Mouse (Mus musculus) cerebral cortex, adult 2 months (tissue): ENCODE measurements around the gene Mmp20.

Source experiments
- WGBS: fragments of 180-500 bp; shearing (Covaris S2); methylation state at CpG from one replicate; pipeline ENCODE4 v1.1.7; 2018; 5-methylcytosine and 5-hydroxymethylcytosine counted together

The Mmp20 gene

DNA sequence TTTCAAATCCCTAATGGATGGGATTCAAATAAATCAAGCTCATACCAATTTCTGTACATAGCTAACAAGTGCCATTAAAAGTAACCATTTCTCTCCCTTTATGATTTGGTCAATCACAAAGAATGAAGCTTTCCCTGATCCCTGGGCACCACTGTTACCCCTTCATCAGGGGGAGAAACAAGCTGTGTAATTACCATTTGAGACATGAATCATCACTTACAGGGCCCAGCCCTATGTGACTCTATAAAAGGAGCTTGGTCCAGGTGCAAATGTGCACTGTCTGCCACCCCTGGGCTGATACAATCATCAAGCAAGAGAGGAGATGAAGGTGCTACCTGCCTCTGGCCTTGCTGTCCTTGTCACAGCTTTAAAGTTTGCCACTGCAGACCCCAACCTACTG lies at the start of gene Mmp20:
TSS of gene Mmp20 (plus strand) at position 301 of the 400 bp plus-strand sequence.

DNA sequence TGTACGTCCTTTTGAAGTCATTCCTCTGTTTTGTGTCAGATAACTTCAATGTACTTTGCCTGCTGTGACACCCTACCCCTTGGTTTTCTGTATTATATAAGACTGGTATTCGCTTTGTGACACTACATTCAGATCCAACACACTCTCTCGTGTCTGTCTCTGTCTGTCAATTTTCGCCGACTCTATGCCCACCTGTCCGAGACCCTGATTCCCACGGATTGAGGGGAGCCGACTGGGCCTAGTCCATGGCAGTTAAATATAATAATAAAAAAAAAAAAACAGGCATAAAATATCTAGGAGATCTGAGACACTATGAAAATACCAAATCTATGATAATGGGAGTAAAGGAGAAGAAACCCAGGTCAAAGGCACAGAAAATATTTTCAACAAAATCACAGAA lies 38.0 kb upstream of the Mmp20 start:
- 85% methylated on average over 8 of the region's 8 CpGs for WGBS

DNA sequence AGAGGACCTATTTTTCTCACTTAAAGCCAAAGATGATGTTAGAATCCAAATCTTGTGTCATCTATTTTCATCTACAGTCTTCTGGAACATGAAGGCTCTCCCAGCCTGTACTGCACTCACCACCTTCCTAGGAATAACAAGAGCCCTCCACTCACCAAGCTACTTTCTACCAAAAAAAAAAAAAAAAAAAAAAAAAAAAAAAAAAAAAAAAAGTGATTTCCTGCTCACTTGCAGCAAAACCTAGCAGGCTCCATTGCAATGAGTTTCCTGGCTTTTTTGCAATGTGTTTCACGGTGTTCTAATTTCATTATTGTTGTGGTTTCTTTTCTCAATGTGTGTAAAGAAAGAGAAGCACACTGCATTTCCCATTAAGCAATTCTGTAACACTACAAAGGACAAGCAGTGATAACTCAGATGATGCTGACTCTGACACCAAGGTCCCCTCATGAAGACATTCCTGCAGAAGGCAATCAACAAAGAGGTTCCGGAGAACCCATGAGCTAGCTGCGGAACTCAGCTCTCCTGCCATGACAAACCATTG lies 34.7 kb upstream of the Mmp20 start:
- WGBS: 85% methylated on average over 3 of the region's 3 CpGs

DNA sequence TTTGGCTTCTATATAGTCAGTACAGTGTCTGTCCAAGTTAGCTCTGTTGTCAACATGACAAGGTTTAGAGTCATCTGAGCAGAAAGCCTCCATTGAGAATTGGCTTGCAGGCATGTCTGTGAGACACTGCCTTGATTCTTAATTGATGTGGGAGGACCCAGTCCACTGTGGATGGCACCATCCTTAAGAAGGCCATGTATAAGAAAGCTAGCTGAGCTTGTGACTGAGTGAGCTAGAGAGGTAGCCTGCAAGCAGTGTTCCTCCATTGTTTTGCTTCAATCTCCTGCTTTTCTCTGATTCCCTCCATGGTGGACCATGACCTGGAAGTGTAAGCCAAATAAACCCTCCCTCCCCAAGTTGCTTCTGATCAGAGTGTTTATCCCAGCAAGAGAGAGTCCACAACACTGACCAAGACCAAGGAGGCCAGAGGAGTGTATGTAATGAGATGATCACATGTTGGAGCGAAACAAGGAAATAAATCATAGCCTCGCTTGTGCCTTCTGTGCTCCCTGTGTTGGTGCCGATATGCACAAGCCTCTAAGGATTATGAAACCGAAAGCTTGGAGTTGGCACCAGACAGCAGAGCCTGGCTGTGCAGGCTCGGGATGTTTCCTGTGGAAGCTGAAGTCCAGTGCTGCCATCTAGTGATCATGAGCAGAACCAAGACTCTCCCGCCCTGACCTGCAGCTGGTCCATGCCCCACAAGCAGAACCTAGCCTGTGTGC lies 33.1 kb upstream of the Mmp20 start:
- 2% methylated on average over 6 of the region's 6 CpGs for WGBS

DNA sequence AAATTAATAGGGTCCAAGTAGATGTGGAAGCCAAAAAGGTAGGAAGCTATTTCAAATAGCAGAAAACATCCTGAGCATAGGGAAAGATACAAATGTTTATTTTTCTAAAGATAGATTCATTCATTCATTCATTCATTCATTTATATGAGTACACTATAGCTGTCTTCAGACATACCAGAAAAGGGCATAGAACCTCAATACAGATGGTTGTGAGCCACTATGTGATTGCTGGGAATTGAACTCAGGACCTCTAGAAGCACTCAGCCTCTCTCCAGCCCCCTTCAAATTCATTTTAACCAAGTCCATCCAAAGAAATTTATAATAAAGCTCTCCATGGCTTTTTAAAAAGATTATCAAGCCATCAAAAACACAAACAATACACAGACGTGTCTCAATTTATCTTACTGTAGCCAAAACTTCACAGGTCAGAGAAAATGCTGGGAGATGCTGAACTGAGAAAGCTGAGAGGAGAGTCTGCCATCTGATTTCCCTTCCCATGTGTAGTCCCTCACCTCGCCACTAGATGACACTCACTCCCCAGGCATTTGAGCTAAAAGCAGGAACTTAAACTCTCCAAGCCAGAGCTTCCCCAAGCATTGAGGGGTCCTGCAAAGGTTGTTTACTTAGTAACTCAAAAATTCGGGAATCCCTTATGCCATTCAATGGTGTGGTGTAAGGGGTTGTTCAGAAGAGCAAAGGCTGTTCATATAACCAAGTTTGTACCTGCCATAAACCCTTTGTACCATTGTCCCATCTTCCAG lies 24.9 kb upstream of the Mmp20 start:
- 3% methylated on average over 3 of the region's 3 CpGs for WGBS

DNA sequence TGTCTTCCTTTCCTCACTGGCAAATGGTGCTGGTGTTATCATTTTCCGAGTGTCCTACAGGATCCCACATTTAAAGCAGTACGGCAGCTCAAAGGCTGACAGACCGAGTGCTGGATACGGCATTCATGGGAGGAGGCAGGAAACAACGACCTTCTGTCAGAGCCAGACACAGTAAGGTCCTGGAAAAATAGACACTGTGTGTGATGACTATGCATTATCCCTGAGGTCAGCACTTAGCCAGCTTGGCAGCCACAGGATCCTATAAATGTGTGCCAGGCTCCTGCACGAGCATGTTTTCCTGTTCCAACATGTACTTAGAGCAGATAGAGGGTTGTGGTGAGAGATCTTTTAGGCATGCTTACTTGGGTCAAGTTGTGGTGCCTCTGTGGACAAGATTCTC lies 24.0 kb upstream of the Mmp20 start:
- WGBS: 43% methylated on average over 6 of the region's 6 CpGs

DNA sequence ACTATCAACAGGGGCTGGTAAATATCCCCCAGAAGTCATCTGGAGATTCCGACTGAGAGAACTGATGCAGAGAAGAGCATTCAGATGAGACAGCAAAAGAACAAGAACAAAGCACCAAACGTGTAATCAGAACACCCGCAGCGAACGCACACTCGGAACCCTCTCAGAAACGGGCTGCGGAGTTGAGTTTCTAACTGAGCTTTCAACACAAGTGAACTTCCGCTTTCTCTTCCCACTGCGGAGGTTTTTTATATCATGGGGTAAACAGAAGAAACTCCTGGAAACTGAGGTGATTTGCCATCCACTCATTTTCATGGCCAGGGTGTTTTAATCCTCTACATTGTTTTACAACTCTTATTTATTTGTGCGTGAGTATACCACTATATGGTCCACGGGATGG lies 22.4 kb upstream of the Mmp20 start:
- 90% methylated on average over 12 of the region's 12 CpGs for WGBS

DNA sequence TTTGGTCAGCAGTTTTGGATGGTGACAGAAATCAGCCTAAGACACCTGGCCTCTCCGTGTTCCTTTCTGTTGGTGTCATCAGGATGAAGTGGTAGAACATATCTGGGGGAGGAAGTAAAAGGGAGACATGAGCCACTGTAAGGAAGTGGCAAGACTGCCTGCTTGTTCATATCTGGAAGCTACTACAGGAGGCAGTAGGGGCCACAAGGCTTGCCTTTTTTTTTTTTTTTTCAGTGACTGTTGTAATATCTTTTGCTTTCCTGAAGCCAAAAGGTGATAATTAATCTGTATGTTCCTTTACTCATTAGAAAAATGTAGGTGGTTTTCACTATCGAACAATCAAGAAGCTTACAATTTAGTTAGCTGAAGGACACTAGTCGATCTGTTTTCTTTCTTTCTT lies 5.4 kb upstream of the Mmp20 start:
- WGBS: 77% methylated on average over 3 of the region's 3 CpGs

DNA sequence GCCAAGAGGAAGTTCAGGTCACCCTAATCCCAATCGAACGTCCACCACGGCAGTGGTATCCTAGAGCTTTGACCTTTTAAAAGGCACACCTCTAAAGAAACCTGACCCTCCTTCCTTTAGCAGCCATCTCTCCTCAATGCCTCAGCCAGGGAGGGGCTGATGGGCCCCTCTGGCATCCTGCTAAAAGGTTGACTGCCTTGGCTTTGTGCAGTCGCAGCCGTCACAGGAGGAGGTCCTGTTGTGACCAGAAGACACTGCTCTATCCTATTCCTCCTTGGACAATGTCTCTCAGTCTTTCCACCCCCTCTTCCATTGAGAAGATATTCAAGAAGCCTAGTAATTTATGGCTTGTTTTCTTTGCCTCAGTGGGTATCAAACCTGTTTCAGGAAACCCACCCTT lies 5.9 kb downstream of the Mmp20 start:
- 44% methylated on average over 5 of the region's 5 CpGs for WGBS

DNA sequence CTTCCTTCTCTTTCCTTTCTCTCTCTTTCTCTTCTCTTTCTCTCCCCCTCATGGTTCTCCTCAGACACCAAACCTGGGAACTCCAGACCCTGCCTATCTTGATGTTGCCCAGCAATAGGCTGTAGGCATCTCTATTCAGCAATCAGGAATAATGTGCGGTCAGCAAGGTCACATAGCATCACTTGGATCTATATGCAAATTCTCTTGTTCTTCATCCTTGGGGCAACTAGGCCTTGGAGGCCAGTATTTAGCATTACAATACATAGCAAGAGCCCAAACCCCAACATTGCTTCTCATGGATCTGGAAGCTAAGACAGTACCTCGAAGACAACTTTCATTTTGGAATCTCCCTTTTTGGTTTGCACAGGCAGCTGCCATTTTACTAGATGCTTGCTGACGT lies 19.9 kb downstream of the Mmp20 start:
- WGBS: 83% methylated on average over 3 of the region's 3 CpGs

DNA sequence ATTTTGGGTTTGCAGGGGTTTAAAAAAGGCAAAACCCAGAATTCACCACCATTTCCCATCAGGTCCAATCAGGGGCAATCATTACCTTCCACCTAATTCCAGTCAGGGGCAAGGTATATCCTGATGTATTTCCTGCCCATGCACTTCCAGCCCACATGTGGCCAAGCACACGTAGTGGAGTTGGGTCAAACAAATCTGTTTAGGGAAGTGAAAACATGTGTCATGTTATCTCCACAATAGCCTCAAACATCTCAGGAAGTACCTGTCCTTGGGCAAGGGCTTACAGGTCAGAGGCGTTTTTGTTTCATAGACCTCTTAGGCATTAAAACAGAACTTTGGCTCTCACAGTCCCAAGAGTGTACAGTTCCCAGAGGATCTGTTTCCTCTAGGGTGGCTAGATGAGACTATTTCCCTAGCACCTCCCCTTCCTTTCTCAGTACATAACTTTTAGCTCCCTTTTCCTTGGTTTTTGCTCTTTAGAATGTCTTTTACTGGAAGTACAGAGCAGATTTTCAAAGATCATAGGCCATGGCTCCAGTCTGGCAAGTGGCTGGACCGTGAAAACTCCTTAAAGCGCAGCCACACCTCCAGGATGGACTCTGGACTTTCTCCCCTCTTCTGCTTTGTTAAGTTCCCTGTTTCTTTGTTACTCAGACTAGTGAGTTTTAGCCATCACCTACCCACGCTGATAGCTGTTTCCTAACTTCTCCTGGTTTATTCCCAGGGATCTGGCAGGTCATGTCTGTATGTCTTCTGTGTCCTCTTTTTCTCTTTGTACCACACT lies 22.6 kb downstream of the Mmp20 start:
- WGBS: 89% methylated on average over 5 of the region's 5 CpGs

DNA sequence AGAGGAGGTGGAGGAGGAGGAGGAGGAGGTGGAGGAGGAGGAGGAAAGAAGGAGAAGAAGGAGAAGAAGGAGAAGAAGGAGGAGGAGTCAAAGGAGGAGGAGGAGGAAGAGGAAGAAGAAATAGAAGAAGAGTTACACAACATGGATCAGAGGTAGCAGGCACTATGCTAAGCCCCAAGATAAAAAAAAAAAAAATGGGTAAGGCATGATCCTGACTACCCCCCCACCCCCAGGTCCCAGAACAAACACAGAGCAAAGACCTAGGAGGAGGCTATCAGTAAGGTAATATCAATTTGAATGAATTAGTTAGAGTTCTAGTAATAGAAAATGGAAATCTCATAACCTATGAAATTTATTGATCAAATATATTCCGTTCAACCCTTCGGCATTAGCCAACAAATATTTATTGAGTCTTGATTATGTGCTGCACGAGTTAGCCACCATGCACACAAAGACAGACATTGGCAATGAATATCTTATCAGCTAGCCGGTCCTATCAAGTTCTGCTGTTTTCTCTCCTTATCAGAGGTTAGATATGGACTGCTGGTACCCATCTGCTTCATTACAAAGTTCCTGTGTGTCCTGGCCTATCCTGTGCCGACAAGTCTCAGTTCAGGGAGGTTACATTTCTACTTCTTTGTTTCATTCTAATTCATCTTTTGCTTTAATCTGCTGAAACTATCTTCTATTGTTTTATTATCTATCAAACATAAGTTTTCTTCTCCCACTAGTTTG lies 24.5 kb downstream of the Mmp20 start:
- 87% methylated on average over 5 of the region's 5 CpGs for WGBS

DNA sequence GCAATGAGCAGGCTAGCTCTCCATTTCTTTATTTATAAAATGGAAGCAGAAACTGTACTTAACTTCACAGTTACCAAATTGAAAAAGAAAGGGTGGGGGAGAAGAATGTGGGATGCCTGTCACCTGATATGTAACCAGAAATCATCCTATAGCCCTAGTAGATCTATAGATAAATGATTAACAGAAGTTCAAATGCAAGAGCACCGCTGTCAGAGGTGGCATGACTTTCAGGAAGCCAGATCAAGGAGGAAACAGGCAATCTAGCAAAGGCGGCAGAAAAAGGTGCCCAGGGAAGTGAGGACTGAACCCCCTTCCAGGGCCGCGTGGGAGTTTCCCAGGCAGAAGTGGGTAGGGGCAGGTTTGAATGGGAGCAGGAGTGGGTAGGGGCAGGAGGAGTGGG lies 29.9 kb downstream of the Mmp20 start:
- 84% methylated on average over 4 of the region's 4 CpGs for WGBS

DNA sequence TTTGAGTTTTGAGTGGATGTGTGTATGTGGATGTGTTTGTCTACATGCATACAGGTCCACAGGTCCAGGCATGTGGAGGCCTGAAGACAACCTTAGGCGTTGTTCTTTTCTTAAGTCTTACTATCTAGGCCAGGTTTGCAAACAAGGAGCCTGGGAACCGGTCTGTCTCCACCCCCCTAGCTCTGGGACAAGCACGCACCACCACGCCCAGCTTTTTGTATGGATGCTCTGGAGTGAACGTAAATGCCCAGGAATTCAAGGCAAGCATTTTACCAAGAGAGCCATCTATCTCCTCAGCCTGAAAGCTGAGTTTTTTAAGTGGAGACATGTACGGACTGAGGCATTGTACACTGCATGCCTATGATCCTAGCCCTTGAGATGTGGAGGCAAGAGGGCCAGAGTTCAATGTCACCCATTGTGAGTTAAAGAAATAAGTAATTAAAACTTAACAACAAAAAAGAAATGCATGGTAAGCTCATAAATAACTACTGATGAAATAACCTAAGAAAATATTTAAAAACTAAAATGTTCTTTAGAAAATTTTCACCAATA lies 31.5 kb downstream of the Mmp20 start:
- WGBS: 63% methylated on average over 6 of the region's 6 CpGs

DNA sequence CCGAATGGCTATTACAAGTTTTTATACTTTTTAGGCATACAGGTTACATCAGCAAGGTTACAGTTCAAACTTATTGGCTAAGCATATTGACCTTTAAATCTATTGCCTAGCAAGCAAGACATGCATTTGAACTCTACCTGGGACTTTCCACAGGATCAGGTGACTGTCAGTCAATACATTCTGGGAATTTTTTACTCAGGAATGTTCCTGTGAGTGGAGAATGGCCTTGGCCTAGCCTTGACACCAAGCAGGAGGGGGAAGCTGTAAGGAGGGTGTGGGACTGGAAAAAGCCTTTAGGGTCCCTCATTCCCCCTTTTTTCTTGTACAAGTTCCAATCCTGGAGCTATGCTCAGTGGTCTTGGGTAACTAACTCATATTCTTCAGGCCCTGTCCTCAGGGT lies 33.3 kb downstream of the Mmp20 start:
- WGBS: 96% methylated on average over 1 of the region's 1 CpGs

DNA sequence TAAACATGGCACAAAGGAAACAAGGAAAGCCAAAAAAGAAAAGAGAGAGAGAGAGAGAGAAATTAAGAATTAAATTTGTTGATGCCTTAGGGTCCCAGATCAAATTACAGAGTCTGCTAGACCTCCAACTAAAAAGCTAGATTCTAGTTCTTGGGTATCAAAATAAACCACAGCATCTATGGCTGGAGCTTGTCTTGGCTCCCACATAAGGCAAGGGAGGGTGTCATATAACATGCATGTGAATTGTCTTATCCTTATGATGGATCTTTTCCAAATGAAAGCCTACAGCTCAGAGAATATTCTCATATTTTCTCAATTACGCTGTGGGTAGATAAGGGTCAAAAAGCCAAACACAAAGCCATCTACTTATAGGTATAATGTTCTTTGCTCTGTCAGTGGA lies 41.6 kb downstream of the Mmp20 start:
- 97% methylated on average over 1 of the region's 1 CpGs for WGBS

DNA sequence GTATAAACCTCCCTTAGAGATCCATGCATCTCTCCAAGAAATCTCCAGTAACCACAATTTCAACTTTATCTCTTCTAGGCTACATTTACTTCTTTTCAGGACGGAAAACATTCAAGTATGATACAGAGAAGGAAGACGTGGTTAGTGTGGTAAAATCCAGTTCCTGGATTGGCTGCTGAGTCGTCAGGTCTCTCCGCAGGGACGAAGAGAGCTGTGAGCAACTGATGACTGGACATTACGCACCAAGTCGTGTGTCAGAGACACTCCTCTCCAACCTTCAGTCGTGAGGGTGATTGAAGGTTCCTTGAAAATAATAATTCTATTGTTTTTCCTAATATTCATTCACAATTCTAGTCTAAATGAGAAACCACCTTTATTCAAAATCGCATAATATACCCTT lies 45.0 kb downstream of the Mmp20 start:
- 90% methylated on average over 9 of the region's 9 CpGs for WGBS

DNA sequence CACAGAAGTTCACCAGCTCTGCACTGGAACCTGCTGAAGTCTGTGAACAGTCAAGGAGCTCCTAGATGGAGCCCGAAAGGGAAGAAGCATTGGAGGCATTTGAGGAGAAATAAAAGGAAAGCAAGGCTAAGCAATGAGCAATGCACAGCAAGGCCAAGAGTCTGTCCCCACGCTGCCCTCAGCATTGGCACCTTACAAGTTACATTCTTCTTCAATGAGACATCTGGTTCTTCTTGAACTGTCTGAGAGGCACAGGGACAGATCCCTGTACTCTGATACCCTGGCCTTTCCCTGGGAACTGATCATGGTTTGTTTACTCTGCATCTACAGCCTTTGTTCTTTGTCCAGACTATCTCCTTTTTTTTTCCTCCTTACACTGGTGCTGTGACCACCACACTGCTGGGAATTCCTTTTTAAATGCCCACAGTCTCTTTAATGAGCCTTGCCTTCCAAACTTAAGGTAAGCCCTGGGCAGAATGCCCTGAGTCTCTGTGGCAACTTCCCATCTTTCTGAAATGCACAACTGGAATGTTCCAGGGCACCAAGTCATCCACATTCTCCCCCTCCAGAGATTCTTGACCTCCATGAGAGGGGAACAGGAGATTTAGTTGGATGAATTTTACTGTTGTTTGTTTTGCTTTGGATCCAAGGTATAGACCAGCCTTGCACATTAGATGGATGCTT lies 50.3 kb downstream of the Mmp20 start:
- 71% methylated on average over 2 of the region's 2 CpGs for WGBS

DNA sequence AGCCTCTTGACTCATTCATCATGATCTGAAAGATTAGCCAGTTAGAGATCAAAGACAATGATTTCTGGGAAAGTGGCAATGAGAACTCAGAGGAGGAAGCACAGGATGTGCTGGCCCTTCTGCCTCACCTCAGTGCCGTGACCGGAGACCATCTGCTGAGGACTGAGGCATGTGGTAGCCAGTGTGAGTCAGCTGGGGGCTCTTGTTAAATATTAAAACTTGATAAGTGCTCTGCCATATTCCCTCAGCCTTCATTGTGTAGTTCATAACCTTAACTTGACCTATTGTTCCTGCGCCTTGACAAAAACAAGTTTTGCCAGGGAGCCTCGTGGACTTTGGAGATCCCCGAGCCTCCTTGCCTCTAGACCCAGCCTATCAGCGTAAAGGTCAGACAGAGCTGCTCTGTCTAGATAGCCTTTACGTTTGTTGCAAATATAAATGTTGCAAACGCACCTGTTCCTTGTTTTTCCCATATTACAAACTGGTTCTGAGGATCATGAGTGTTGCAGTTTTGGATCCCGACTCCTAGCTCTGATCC lies 54.1 kb downstream of the Mmp20 start:
- 90% methylated on average over 9 of the region's 9 CpGs for WGBS

DNA sequence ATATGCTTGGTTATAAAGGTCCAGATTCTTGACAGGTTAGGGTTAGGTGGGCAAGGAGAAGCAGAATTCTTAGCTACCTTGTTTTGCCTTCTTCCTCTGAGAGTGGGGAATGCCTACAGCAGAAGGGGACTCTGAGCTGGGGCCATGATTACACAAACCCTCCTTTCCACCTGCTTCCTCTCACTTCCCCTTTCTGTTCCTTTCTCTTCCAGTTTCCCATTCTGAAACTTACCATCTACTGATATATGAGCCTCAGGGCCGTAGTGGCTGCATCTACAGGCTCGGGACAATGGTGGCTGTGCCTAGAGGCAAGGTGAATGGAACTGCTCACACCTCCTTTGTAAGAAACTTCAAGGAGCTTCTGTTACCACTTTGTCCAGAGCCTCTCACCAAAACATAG lies 58.0 kb downstream of the Mmp20 start:
- 87% methylated on average over 2 of the region's 2 CpGs for WGBS

DNA sequence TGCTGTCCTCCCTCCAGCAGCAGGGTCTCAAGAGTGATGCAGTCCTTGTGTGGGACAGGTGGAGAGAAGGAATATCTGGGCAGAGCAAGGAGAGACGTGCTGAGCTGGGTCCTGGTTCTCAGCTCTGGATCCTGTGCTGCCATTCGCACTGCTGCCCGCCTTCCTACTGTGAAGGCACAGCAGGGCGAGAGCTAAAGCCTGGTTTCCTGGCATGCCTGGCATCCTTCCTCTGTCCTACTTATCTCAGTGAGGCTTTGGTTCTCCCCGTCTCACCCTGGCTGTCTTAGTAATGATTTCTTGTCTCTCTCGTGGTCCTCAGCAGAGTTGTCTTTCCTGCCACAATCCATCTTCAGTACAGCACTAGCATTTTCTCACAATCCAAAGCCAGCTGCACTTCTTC lies 61.8 kb downstream of the Mmp20 start:
- WGBS: 38% methylated on average over 6 of the region's 6 CpGs
